Mouse (Mus musculus) hindbrain, embryonic 13.5 days (tissue): ENCODE measurements at regions not wholly inside any gene's neighbourhood (a gene's known extent, or its start where the extent isn't known, plus 50 kb on each side); places are given as distances from the start of the nearest gene placed in this dataset.

Experiments used
- ATAC-seq: fragments of 200-750 bp; cut with Nextera tagmentation; 2 replicates; pipeline ENCODE4 v1.8.0; 2017; ENCODE audit warnings: moderate TSS enrichment; ENCODE audit not compliant: low FRiP score
- H3K27ac ChIP-seq: fragments of 300-500 bp; sonication (generic); 2 replicates; pipeline ENCODE4 v1.5.1; 2015; ENCODE audit warnings: inconsistent platforms, mild to moderate bottlenecking, moderate library complexity
- H3K27me3 ChIP-seq: fragments of 300-500 bp; sonication (generic); 2 replicates; pipeline ENCODE4 v1.6.1; 2015; ENCODE audit warnings: mild to moderate bottlenecking, inconsistent platforms
- H3K36me3 ChIP-seq: fragments of 300-500 bp; sonication (generic); 2 replicates; pipeline ENCODE4 v1.6.1; 2015; ENCODE audit warnings: mild to moderate bottlenecking, inconsistent platforms
- H3K4me1 ChIP-seq: fragments of 300-500 bp; sonication (generic); replicated peaks from 2 replicates; pipeline ENCODE4 v1.6.1; 2015; ENCODE audit warnings: inconsistent platforms
- H3K4me2 ChIP-seq: fragments of 300-500 bp; sonication (generic); 2 replicates; pipeline ENCODE4 v1.6.1; 2015; ENCODE audit warnings: inconsistent platforms, mild to moderate bottlenecking, moderate library complexity
- H3K4me3 ChIP-seq: fragments of 300-500 bp; sonication (generic); 2 replicates; pipeline ENCODE4 v1.5.1; 2015; ENCODE audit warnings: mild to moderate bottlenecking, inconsistent platforms
- H3K9ac ChIP-seq: fragments of 300-500 bp; sonication (generic); 2 replicates; pipeline ENCODE4 v1.6.1; 2015; ENCODE audit warnings: mild to moderate bottlenecking, inconsistent platforms
- H3K9me3 ChIP-seq: fragments of 300-500 bp; sonication (generic); 2 replicates; pipeline ENCODE4 v1.6.1; 2016; ENCODE audit warnings: inconsistent platforms
- WGBS: fragments of 180-500 bp; shearing (Covaris S2); methylation state at CpG from one replicate; pipeline ENCODE4 v1.1.7; 2015; 5-methylcytosine and 5-hydroxymethylcytosine counted together

GRCm38 (mm10) chr3:79996803-79997202, 112.5 kb downstream of the Fam198b start:
- Histone ChIP-seq H3K9me3 (no peaks in the 10 kb centered on the region), H3K27ac (no peak overlapping the region), H3K9ac (no peak overlapping the region), H3K4me3 (no peak overlapping the region), H3K4me2 (no peak overlapping the region), H3K36me3 (no peaks in the 10 kb centered on the region), H3K4me1 (no peaks in the 10 kb centered on the region), H3K27me3 (no peaks in the 10 kb centered on the region)
- ATAC-seq = no peak
- WGBS = 73% methylated on average over 3 of the region's 3 CpGs

- H3K4me3 ChIP-seq = no peak overlapping the region
- ATAC-seq = no peak
- no peaks in the 10 kb centered on the region for H3K27me3 ChIP-seq
- WGBS = 31% methylated on average over 6 of the region's 6 CpGs
- no peaks in the 10 kb centered on the region for H3K36me3 ChIP-seq
- no peak overlapping the region for H3K27ac ChIP-seq
- no peaks in the 10 kb centered on the region for H3K9me3 ChIP-seq
- H3K4me2 ChIP-seq = no peak overlapping the region
- no peak overlapping the region for H3K9ac ChIP-seq
- H3K4me1 ChIP-seq = no peaks in the 10 kb centered on the region
Observed at GRCm38 (mm10) chr3:80002335-80002734, 118.0 kb downstream of the Fam198b start.

GRCm38 (mm10) chr3:80003300-80004090, 119.2 kb downstream of the Fam198b start:
- Histone ChIP-seq H3K4me2 (no peak overlapping the region), H3K4me3 (no peak overlapping the region), H3K9ac (no peak overlapping the region), H3K27me3 (no peaks in the 10 kb centered on the region), H3K27ac (no peak overlapping the region), H3K36me3 (no peaks in the 10 kb centered on the region), H3K4me1 (no peaks in the 10 kb centered on the region), H3K9me3 (no peaks in the 10 kb centered on the region)
- WGBS = 60% methylated on average over 5 of the region's 5 CpGs
- ATAC-seq = no peak

- Histone ChIP-seq H3K4me3 (no peak overlapping the region), H3K9me3 (no peaks in the 10 kb centered on the region), H3K27ac (no peak overlapping the region), H3K36me3 (no peaks in the 10 kb centered on the region), H3K4me2 (no peak overlapping the region), H3K4me1 (no peaks in the 10 kb centered on the region), H3K27me3 (no peaks in the 10 kb centered on the region), H3K9ac (no peak overlapping the region)
- ATAC-seq = no peak
- 91% methylated on average over 3 of the region's 3 CpGs for WGBS
Observed at GRCm38 (mm10) chr3:80004556-80004955, 120.2 kb downstream of the Fam198b start.

- Histone ChIP-seq H3K9me3 (no peaks in the 10 kb centered on the region), H3K4me1 (no peaks in the 10 kb centered on the region), H3K36me3 (no peaks in the 10 kb centered on the region), H3K27me3 (no peaks in the 10 kb centered on the region), H3K4me2 (no peak overlapping the region), H3K27ac (no peak overlapping the region), H3K9ac (no peak overlapping the region), H3K4me3 (no peak overlapping the region)
- ATAC-seq = no peak
- 89% methylated on average over 3 of the region's 3 CpGs for WGBS
Observed at GRCm38 (mm10) chr3:80004966-80005365, 120.6 kb downstream of the Fam198b start.

- 89% methylated on average over 5 of the region's 5 CpGs for WGBS
- Histone ChIP-seq H3K36me3 (no peaks in the 10 kb centered on the region), H3K27me3 (no peaks in the 10 kb centered on the region), H3K9me3 (no peaks in the 10 kb centered on the region), H3K4me3 (no peak overlapping the region), H3K27ac (no peak overlapping the region), H3K9ac (no peak overlapping the region), H3K4me1 (no peaks in the 10 kb centered on the region), H3K4me2 (no peak overlapping the region)
- ATAC-seq = no peak
Observed at GRCm38 (mm10) chr3:80005371-80005770, 121.0 kb downstream of the Fam198b start.

GRCm38 (mm10) chr3:80006263-80006662, 121.9 kb downstream of the Fam198b start:
- WGBS = 84% methylated on average over 5 of the region's 5 CpGs
- Histone ChIP-seq H3K4me2 (no peak overlapping the region), H3K9ac (no peak overlapping the region), H3K9me3 (no peaks in the 10 kb centered on the region), H3K27ac (no peak overlapping the region), H3K4me1 (no peaks in the 10 kb centered on the region), H3K27me3 (no peaks in the 10 kb centered on the region), H3K4me3 (no peak overlapping the region), H3K36me3 (no peaks in the 10 kb centered on the region)
- no peak for ATAC-seq

- no peaks in the 10 kb centered on the region for H3K9me3 ChIP-seq
- H3K9ac ChIP-seq = no peak overlapping the region
- no peaks in the 10 kb centered on the region for H3K27me3 ChIP-seq
- no peak overlapping the region for H3K4me3 ChIP-seq
- H3K4me1 ChIP-seq = no peaks in the 10 kb centered on the region
- no peak overlapping the region for H3K27ac ChIP-seq
- no peaks in the 10 kb centered on the region for H3K36me3 ChIP-seq
- no peak overlapping the region for H3K4me2 ChIP-seq
- 81% methylated on average over 4 of the region's 4 CpGs for WGBS
- no peak for ATAC-seq
Observed at GRCm38 (mm10) chr3:80007006-80007405, 122.7 kb downstream of the Fam198b start.

GRCm38 (mm10) chr3:80009275-80009674, 124.9 kb downstream of the Fam198b start:
- H3K4me1 ChIP-seq = no peaks in the 10 kb centered on the region
- H3K4me2 ChIP-seq = no peak overlapping the region
- H3K4me3 ChIP-seq = no peak overlapping the region
- H3K9ac ChIP-seq = no peak overlapping the region
- H3K27ac ChIP-seq = no peak overlapping the region
- no peaks in the 10 kb centered on the region for H3K27me3 ChIP-seq
- no peaks in the 10 kb centered on the region for H3K36me3 ChIP-seq
- WGBS = 71% methylated on average over 1 of the region's 1 CpGs
- H3K9me3 ChIP-seq = no peaks in the 10 kb centered on the region
- no peak for ATAC-seq

GRCm38 (mm10) chr3:80025795-80026194, 141.5 kb downstream of the Fam198b start:
- no peak overlapping the region for H3K4me2 ChIP-seq
- no peak overlapping the region for H3K27ac ChIP-seq
- no peak overlapping the region for H3K9ac ChIP-seq
- no peaks in the 10 kb centered on the region for H3K27me3 ChIP-seq
- ATAC-seq = no peak
- H3K9me3 ChIP-seq = no peaks in the 10 kb centered on the region
- 89% methylated on average over 1 of the region's 1 CpGs for WGBS
- no peak overlapping the region for H3K4me3 ChIP-seq
- H3K4me1 ChIP-seq = no peaks in the 10 kb centered on the region
- no peaks in the 10 kb centered on the region for H3K36me3 ChIP-seq

- ATAC-seq = no peak
Observed at GRCm38 (mm10) chr3:80033071-80033470, 148.7 kb downstream of the Fam198b start.

GRCm38 (mm10) chr3:80038553-80039129, 154.3 kb downstream of the Fam198b start:
- H3K4me2 ChIP-seq = no peak overlapping the region
- no peak for ATAC-seq
- no peaks in the 10 kb centered on the region for H3K27me3 ChIP-seq
- no peaks in the 10 kb centered on the region for H3K4me1 ChIP-seq
- no peak overlapping the region for H3K9ac ChIP-seq
- 85% methylated on average over 11 of the region's 11 CpGs for WGBS
- H3K9me3 ChIP-seq = no peaks in the 10 kb centered on the region
- no peak overlapping the region for H3K27ac ChIP-seq
- H3K4me3 ChIP-seq = no peak overlapping the region
- H3K36me3 ChIP-seq = no peaks in the 10 kb centered on the region

More at GRCm38 (mm10) chr3:80033071-80033470, 148.7 kb downstream of the Fam198b start:
- 82% methylated on average over 3 of the region's 3 CpGs for WGBS
- no peaks in the 10 kb centered on the region for H3K36me3 ChIP-seq
- H3K9ac ChIP-seq = no peak overlapping the region
- H3K27me3 ChIP-seq = no peaks in the 10 kb centered on the region
- no peaks in the 10 kb centered on the region for H3K9me3 ChIP-seq
- no peak overlapping the region for H3K4me2 ChIP-seq
- H3K4me1 ChIP-seq = no peaks in the 10 kb centered on the region
- no peak overlapping the region for H3K27ac ChIP-seq
- no peak overlapping the region for H3K4me3 ChIP-seq
